Mouse (Mus musculus) MEL (cell line): ENCODE measurements around the gene Hes2. TPM values are rescaled to one million over a fixed set of nuclear protein-coding genes. Genes with fewer than 3 reads are reported as not detected.

ENCODE experiments used
- DNase-seq: peaks from one replicate; pipeline ENCODE4 v3.0.0; 2011; ENCODE audit warnings: low read depth, low spot score
- H3K27ac ChIP-seq: 2 replicates; pipeline ENCODE4 v1.5.1; 2012; ENCODE audit warnings: low read depth, mild to moderate bottlenecking, control low read depth, low read length, moderate library complexity; ENCODE audit not compliant: control insufficient read depth
- H3K27me3 ChIP-seq, 2 experiments: fragments of 150-350 bp in 1 of 2; sonication (generic) in 1 of 2; 2 replicates each; pipeline ENCODE4 v1.6.1; 2012; ENCODE audit warnings: low read length in 2 of 2, mild to moderate bottlenecking in 2 of 2, improper control_type of control experiment in 1 of 2, moderate library complexity in 1 of 2; ENCODE audit not compliant: insufficient read depth in 2 of 2, control insufficient read depth in 1 of 2
- H3K36me3 ChIP-seq, 2 experiments: 2 replicates each; pipeline ENCODE4 v1.6.1; 2012 to 2014; ENCODE audit warnings: low read length in 2 of 2, improper control_type of control experiment in 1 of 2, inconsistent platforms in 1 of 2, mild to moderate bottlenecking in 1 of 2; ENCODE audit not compliant: insufficient read depth in 2 of 2, control insufficient read depth in 1 of 2
- H3K4me1 ChIP-seq, 2 experiments: fragments of 150-350 bp in 1 of 2; sonication (generic) in 1 of 2; 2 replicates each; pipeline ENCODE4 v1.6.1; 2012; ENCODE audit warnings: low read length in 2 of 2, improper control_type of control experiment in 1 of 2, mild to moderate bottlenecking in 1 of 2; ENCODE audit not compliant: insufficient read depth in 2 of 2, control insufficient read depth in 1 of 2
- H3K4me3 ChIP-seq, 2 experiments: fragments of 150-350 bp in 1 of 2; sonication (generic) in 1 of 2; 2 replicates each; pipeline ENCODE4 v1.5.1; 2012; ENCODE audit warnings: low read depth in 2 of 2, low read length in 2 of 2, mild to moderate bottlenecking in 2 of 2, moderate library complexity in 2 of 2, control low read depth in 1 of 2, improper control_type of control experiment in 1 of 2; ENCODE audit not compliant: control insufficient read depth in 1 of 2, insufficient read depth in 1 of 2
- H3K79me2 ChIP-seq: 2 replicates; pipeline ENCODE4 v1.6.1; 2012; ENCODE audit warnings: mild to moderate bottlenecking, low read length, moderate library complexity; ENCODE audit not compliant: control insufficient read depth, poor library complexity, insufficient read depth
- H3K9ac ChIP-seq: 2 replicates; pipeline ENCODE4 v1.6.1; 2012; ENCODE audit warnings: low read depth, mild to moderate bottlenecking, control low read depth, low read length, moderate library complexity; ENCODE audit not compliant: control insufficient read depth, poor library complexity, severe bottlenecking
- H3K9me3 ChIP-seq: fragments of 150-350 bp; sonication (generic); replicated peaks from 2 replicates; pipeline ENCODE4 v1.6.1; 2012; ENCODE audit warnings: mild to moderate bottlenecking, low read length, improper control_type of control experiment, moderate library complexity; ENCODE audit not compliant: insufficient read depth
- BHLHE40 ChIP-seq: IDR thresholded peaks from 2 replicates; pipeline ENCODE4 v1.6.1; 2012; ENCODE audit warnings: low read depth, mild to moderate bottlenecking, inconsistent platforms, low read length, improper control_type of control experiment, borderline replicate concordance
- CHD2 ChIP-seq: IDR thresholded peaks from 2 replicates; pipeline ENCODE4 v1.6.1; 2011; ENCODE audit warnings: low read length, improper control_type of control experiment
- CTCF ChIP-seq, 3 experiments: IDR thresholded peaks in 2 of 3; conservative IDR thresholded peaks in 1 of 3; 2 replicates each; pipeline ENCODE4 v1.5.1; 2011 to 2012; ENCODE audit warnings: low read length in 3 of 3, low read depth in 2 of 3, mild to moderate bottlenecking in 2 of 3, improper control_type of control experiment in 1 of 3, inconsistent platforms in 1 of 3, mixed read lengths in 1 of 3, moderate library complexity in 1 of 3; ENCODE audit not compliant: control insufficient read depth in 1 of 3, insufficient read depth in 1 of 3, poor library complexity in 1 of 3, severe bottlenecking in 1 of 3
- EP300 ChIP-seq, 2 experiments: IDR thresholded peaks; 2 replicates each; pipeline ENCODE4 v1.6.1; 2011; ENCODE audit warnings: improper control_type of control experiment in 2 of 2, low read length in 2 of 2, low read depth in 1 of 2, mild to moderate bottlenecking in 1 of 2
- ETS1 ChIP-seq: IDR thresholded peaks from 2 replicates; pipeline ENCODE4 v1.6.1; 2012; ENCODE audit warnings: low read depth, mild to moderate bottlenecking, inconsistent platforms, low read length, improper control_type of control experiment, moderate library complexity
- GATA1 ChIP-seq: IDR thresholded peaks from 2 replicates; pipeline ENCODE4 v1.6.1; 2011; ENCODE audit warnings: low read depth, low read length, improper control_type of control experiment
- HCFC1 ChIP-seq: IDR thresholded peaks from 2 replicates; pipeline ENCODE4 v1.6.1; 2012; ENCODE audit warnings: low read depth, mild to moderate bottlenecking, inconsistent platforms, low read length, improper control_type of control experiment, moderate library complexity
- JUND ChIP-seq: IDR thresholded peaks from 2 replicates; pipeline ENCODE4 v1.6.1; 2011; ENCODE audit warnings: low read depth, mild to moderate bottlenecking, improper control_type of control experiment, low read length
- KAT2A ChIP-seq: conservative IDR thresholded peaks from 2 replicates; pipeline ENCODE4 v1.6.1; 2012; ENCODE audit warnings: low read depth, low read length, improper control_type of control experiment, inconsistent platforms
- MAFK ChIP-seq: IDR thresholded peaks from 2 replicates; pipeline ENCODE4 v1.6.1; 2011; ENCODE audit warnings: low read depth, mild to moderate bottlenecking, low read length, improper control_type of control experiment, borderline replicate concordance
- MAX ChIP-seq: IDR thresholded peaks from 2 replicates; pipeline ENCODE4 v1.6.1; 2011; ENCODE audit warnings: low read length, improper control_type of control experiment
- MAZ ChIP-seq: IDR thresholded peaks from 2 replicates; pipeline ENCODE4 v1.6.1; 2012; ENCODE audit warnings: low read depth, mild to moderate bottlenecking, inconsistent platforms, low read length, improper control_type of control experiment
- MXI1 ChIP-seq: IDR thresholded peaks from 2 replicates; pipeline ENCODE4 v1.6.1; 2011; ENCODE audit warnings: mild to moderate bottlenecking, low read depth, low read length, improper control_type of control experiment
- MYC ChIP-seq: IDR thresholded peaks from 2 replicates; pipeline ENCODE4 v1.6.1; 2011; ENCODE audit warnings: low read depth, mild to moderate bottlenecking, low read length, improper control_type of control experiment, moderate library complexity
- NELFE ChIP-seq: IDR thresholded peaks from 2 replicates; pipeline ENCODE4 v1.6.1; 2011; ENCODE audit warnings: low read depth, low read length, improper control_type of control experiment
- NRF1 ChIP-seq: IDR thresholded peaks from 2 replicates; pipeline ENCODE4 v1.6.1; 2014; ENCODE audit warnings: low read depth, mild to moderate bottlenecking, inconsistent platforms, low read length, improper control_type of control experiment, moderate library complexity; ENCODE audit not compliant: poor library complexity, insufficient read depth, severe bottlenecking
- POLR2A ChIP-seq, 2 experiments: IDR thresholded peaks; 2 replicates each; pipeline ENCODE4 v1.6.1; 2011 to 2012; ENCODE audit warnings: low read length in 2 of 2, mild to moderate bottlenecking in 2 of 2, control low read depth in 1 of 2, improper control_type of control experiment in 1 of 2, low read depth in 1 of 2, moderate library complexity in 1 of 2; ENCODE audit not compliant: control insufficient read depth in 1 of 2, insufficient read depth in 1 of 2, poor library complexity in 1 of 2
- POLR2AphosphoS2 ChIP-seq: IDR thresholded peaks from 2 replicates; pipeline ENCODE4 v1.6.1; 2011; ENCODE audit warnings: low read length, improper control_type of control experiment
- RAD21 ChIP-seq: IDR thresholded peaks from 2 replicates; pipeline ENCODE4 v1.6.1; 2011; ENCODE audit warnings: mild to moderate bottlenecking, low read depth, low read length, improper control_type of control experiment
- RCOR1 ChIP-seq: IDR thresholded peaks from 2 replicates; pipeline ENCODE4 v1.6.1; 2012; ENCODE audit warnings: low read depth, mild to moderate bottlenecking, inconsistent platforms, low read length, improper control_type of control experiment
- SIN3A ChIP-seq: IDR thresholded peaks from 2 replicates; pipeline ENCODE4 v1.6.1; 2012; ENCODE audit warnings: low read length, improper control_type of control experiment, inconsistent platforms
- SMC3 ChIP-seq: IDR thresholded peaks from 2 replicates; pipeline ENCODE4 v1.6.1; 2011; ENCODE audit warnings: low read depth, low read length, improper control_type of control experiment
- TAL1 ChIP-seq: IDR thresholded peaks from 2 replicates; pipeline ENCODE4 v1.6.1; 2012; ENCODE audit warnings: mild to moderate bottlenecking, inconsistent platforms, low read length, moderate library complexity, mixed read lengths
- USF1 ChIP-seq: IDR thresholded peaks from 2 replicates; pipeline ENCODE4 v1.6.1; 2014; ENCODE audit warnings: low read depth, mild to moderate bottlenecking, inconsistent platforms, low read length, improper control_type of control experiment, moderate library complexity
- USF2 ChIP-seq, 2 experiments: IDR thresholded peaks; 2 replicates each; pipeline ENCODE4 v1.6.1; 2011 to 2012; ENCODE audit warnings: improper control_type of control experiment in 2 of 2, low read length in 2 of 2, borderline replicate concordance in 1 of 2, inconsistent platforms in 1 of 2, low read depth in 1 of 2, mild to moderate bottlenecking in 1 of 2; ENCODE audit not compliant: insufficient read depth in 1 of 2
- ZC3H11A ChIP-seq: IDR thresholded peaks from 2 replicates; pipeline ENCODE4 v1.6.1; 2012; ENCODE audit warnings: low read depth, mild to moderate bottlenecking, inconsistent platforms, low read length, improper control_type of control experiment
- ZNF384 ChIP-seq: IDR thresholded peaks from 2 replicates; pipeline ENCODE4 v1.6.1; 2012; ENCODE audit warnings: low read depth, mild to moderate bottlenecking, inconsistent platforms, low read length, improper control_type of control experiment
- polyA plus RNA-seq, 2 experiments: library from polyadenylated mRNA; stranded (reverse) in 1 of 2; unstranded in 1 of 2; fragments of >175 nt in 1 of 2; fragments of >200 nt in 1 of 2; gene quantifications; 2 replicates each; pipeline versions ENCODE4 v1.2.1 to v1.2.4; 2012; ENCODE audit warnings: low replicate concordance in 2 of 2, low read depth in 1 of 2; ENCODE audit not compliant: insufficient read length in 2 of 2, insufficient read depth in 1 of 2, missing spikeins in 1 of 2
- total RNA-seq: library from RNA; depleted of rRNA; stranded (reverse); fragments of 300-350 nt; gene quantifications from 2 replicates; pipeline ENCODE4 v1.2.3, GENCODE M21; 2012

Gene Hes2
- total and polyA plus RNA-seq, 3 experiments: 0.28 TPM; not detected in 2

DNA sequence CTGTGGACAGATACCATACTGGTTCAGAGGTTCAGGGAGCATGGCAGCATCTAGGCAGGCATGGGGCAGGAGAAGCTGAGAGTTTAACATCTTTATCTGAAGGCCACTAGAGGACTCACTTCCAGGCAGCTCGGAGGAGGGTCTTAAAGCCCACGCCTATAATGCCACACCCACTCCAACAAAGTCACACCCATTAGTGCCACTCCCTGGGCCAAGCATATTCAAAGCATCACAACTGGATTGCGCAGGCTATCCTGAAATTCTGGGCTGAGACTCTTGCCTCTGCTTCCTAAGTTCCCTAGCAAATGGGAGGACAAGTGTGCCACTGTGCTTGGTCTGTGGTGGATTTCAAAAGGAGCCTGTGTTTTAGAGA is 26.5 kb downstream of the Hes2 start:
- Histone ChIP-seq H3K4me3 (peak overlapping the region; percentile 8 to 19; a peak in 2 of 4 replicates), H3K79me2 (peaks cover 43% of the 10 kb centered on the region), H3K9me3 (no peaks in the 10 kb centered on the region), H3K27ac (peak overlapping the region; percentile 73), H3K27me3 (no peaks in the 10 kb centered on the region), H3K4me1 (peaks cover 37 to 50% of the 10 kb centered on the region in 2 experiments), H3K9ac (no peak overlapping the region)
- peak; percentile 92 for DNase-seq
- TF ChIP-seq POLR2A (IDR thresholded peaks at IDR 0.05; ENCODE audit: control insufficient read depth in 1 of 2, insufficient read depth in 1 of 2, low read depth in 1 of 2, low read length in 2 of 2, poor library complexity in 1 of 2) (peak in 1 of 2 experiments; percentile 8; a peak in 1 of 4 replicates), EP300 (IDR thresholded peaks at IDR 0.05; ENCODE audit: low read depth in 1 of 2, low read length in 2 of 2) (peak in 1 of 2 experiments; percentile 11; a peak in 1 of 4 replicates), BHLHE40 (no peak), USF2 (IDR thresholded peaks at IDR 0.05; ENCODE audit: borderline replicate concordance in 1 of 2, insufficient read depth in 1 of 2, low read depth in 1 of 2, low read length in 2 of 2) (no peak), MXI1 (peak; percentile 51; the same call in 1 of the 2 replicates), JUND (no peak), ETS1 (0 out of 2 replicates have a peak, but pooled peaks have one; percentile 11), TAL1 (no peak), SIN3A (peak; percentile 57), RCOR1 (no peak), SMC3 (peak; percentile 46), MYC (peak; percentile 56), NELFE (no peak), NRF1 (0 out of 2 replicates have a peak, but pooled peaks have one; percentile 12), CTCF (IDR thresholded peaks at IDR 0.05 in 2 of 3, conservative IDR thresholded peaks at IDR 0.05 in 1 of 3; ENCODE audit: control insufficient read depth in 1 of 3, insufficient read depth in 1 of 3, low read depth in 2 of 3, low read length in 3 of 3, poor library complexity in 1 of 3, severe bottlenecking in 1 of 3) (peak; percentile 30 to 66 (median 49); a peak in 5 of 6 replicates)
- TF ChIP-seq, all 39 proteins: peak for 9
- peaks cover 5 to 42% of the 10 kb centered on the region in 2 experiments; a peak in 3 of 4 replicates for H3K36me3 ChIP-seq

DNA sequence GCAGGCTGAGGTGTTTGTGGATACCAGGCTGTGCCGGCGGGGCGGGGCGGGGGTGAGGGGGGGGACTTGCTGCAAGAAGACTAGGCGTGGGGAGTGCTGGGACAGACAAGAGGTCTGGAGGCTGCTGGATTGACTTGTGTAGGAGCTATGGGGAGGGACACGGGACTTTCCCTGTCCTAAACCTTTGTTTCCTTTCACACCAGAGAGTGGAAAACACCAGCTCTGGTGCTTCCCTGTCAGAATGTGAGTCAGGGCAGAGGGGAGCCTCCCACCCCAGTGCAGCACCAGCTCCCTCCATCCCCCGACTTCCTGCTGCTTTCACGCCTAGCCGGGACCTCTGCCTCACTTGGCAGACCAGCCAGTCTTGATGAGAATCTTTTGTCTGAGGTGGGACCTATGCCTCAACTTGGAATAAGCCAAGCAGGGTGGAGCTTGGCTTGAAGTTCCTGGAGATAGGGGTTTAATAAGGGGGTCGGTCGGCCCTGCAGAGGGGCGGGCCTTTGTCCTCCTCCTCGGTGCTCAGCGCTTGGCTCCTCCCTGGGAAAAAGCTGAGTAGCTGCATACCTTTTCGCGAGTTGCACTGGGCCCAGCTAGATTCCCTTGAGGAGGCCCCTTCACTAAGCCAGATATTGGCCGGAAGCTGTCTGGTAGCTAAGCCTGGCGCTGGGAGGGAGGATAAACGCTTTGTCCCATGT is 27.0 kb downstream of the Hes2 start:
- H3K27ac ChIP-seq: peak overlapping the region; percentile 73
- H3K4me1 ChIP-seq: peaks cover 39 to 50% of the 10 kb centered on the region in 2 experiments
- H3K36me3 ChIP-seq: peaks cover 5 to 47% of the 10 kb centered on the region in 2 experiments; a peak in 3 of 4 replicates
- H3K27me3 ChIP-seq: no peaks in the 10 kb centered on the region
- peaks cover 41% of the 10 kb centered on the region for H3K79me2 ChIP-seq
- H3K4me3 ChIP-seq: peak overlapping the region; percentile 25 to 68
- peak overlapping the region; percentile 31 for H3K9ac ChIP-seq
- DNase-seq: peak; percentile 77
- no peaks in the 10 kb centered on the region for H3K9me3 ChIP-seq
- TF ChIP-seq ZC3H11A: no peak
- no peak for TF ChIP-seq BHLHE40
- TF ChIP-seq CTCF (IDR thresholded peaks at IDR 0.05 in 2 of 3, conservative IDR thresholded peaks at IDR 0.05 in 1 of 3; ENCODE audit: control insufficient read depth in 1 of 3, insufficient read depth in 1 of 3, low read depth in 2 of 3, low read length in 3 of 3, poor library complexity in 1 of 3, severe bottlenecking in 1 of 3): no peak
- TF ChIP-seq SIN3A: no peak
- no peak for TF ChIP-seq CHD2
- TF ChIP-seq USF2 (IDR thresholded peaks at IDR 0.05; ENCODE audit: borderline replicate concordance in 1 of 2, insufficient read depth in 1 of 2, low read depth in 1 of 2, low read length in 2 of 2): no peak
- TF ChIP-seq JUND: no peak
- TF ChIP-seq GATA1: no peak
- no peak for TF ChIP-seq MYC
- no peak for TF ChIP-seq MAFK
- 0 out of 2 replicates have a peak, but pooled peaks have one; percentile 4 for TF ChIP-seq NRF1
- no peak for TF ChIP-seq USF1
- TF ChIP-seq HCFC1: no peak
- TF ChIP-seq SMC3: no peak
- no peak for TF ChIP-seq KAT2A
- no peak for TF ChIP-seq RAD21
- TF ChIP-seq NELFE: no peak
- no peak for TF ChIP-seq ZNF384
- TF ChIP-seq MAX: no peak
- no peak for TF ChIP-seq POLR2AphosphoS2
- TF ChIP-seq TAL1: no peak; the same call in 1 of the 2 replicates
- no peak for TF ChIP-seq MAZ
- TF ChIP-seq ETS1: 0 out of 2 replicates have a peak, but pooled peaks have one; percentile 15
